Mouse (Mus musculus) CD4-positive helper T cell, adult 2 months (primary cell): ENCODE results near the gene Phc2.

ENCODE experiments used
- DNase-seq: peaks from one replicate; pipeline ENCODE4 v3.0.0-alpha.2; 2012; ENCODE audit warnings: low read depth, missing footprints, low spot score

Gene Phc2

GRCm38 (mm10) chr4:128742379-128742970 is 88.0 kb downstream of the Phc2 start:
- no peak for DNase-seq

GRCm38 (mm10) chr4:128743031-128743626 is 88.6 kb downstream of the Phc2 start:
- DNase-seq, result no peak

- no peak for DNase-seq
Measured at GRCm38 (mm10) chr4:128745160-128745559, 90.7 kb downstream of the Phc2 start.

- no peak for DNase-seq
Measured at GRCm38 (mm10) chr4:128747614-128748270, 93.2 kb downstream of the Phc2 start.

GRCm38 (mm10) chr4:128748309-128748708 is 93.8 kb downstream of the Phc2 start:
- no peak for DNase-seq

- no peak for DNase-seq
Measured at GRCm38 (mm10) chr4:128751006-128751405, 96.5 kb downstream of the Phc2 start.

- no peak for DNase-seq
Measured at GRCm38 (mm10) chr4:128752031-128752757, 97.7 kb downstream of the Phc2 start.

- no peak for DNase-seq
Measured at GRCm38 (mm10) chr4:128753571-128753970, 99.1 kb downstream of the Phc2 start.

- no peak for DNase-seq
Measured at GRCm38 (mm10) chr4:128755064-128755463, 100.6 kb downstream of the Phc2 start, which contains the start of gene A3galt2. Gene A3galt2, plus strand, starts transcription at chr4:128755364.

GRCm38 (mm10) chr4:128755900-128756299 is 101.4 kb downstream of the Phc2 start:
- DNase-seq, result no peak

GRCm38 (mm10) chr4:128759214-128759613 is 104.7 kb downstream of the Phc2 start:
- no peak for DNase-seq

- DNase-seq, result no peak
Measured at GRCm38 (mm10) chr4:128760029-128760428, 105.5 kb downstream of the Phc2 start.

GRCm38 (mm10) chr4:128766929-128767328 is 112.4 kb downstream of the Phc2 start:
- no peak for DNase-seq

GRCm38 (mm10) chr4:128768120-128768519 is 113.6 kb downstream of the Phc2 start:
- no peak for DNase-seq

- no peak for DNase-seq
Measured at GRCm38 (mm10) chr4:128769569-128770355, 115.3 kb downstream of the Phc2 start.

GRCm38 (mm10) chr4:128770698-128771097 is 116.2 kb downstream of the Phc2 start:
- DNase-seq, result no peak

- DNase-seq, result no peak
Measured at GRCm38 (mm10) chr4:128773820-128774219, 119.3 kb downstream of the Phc2 start.

GRCm38 (mm10) chr4:128774467-128774866 is 120.0 kb downstream of the Phc2 start:
- DNase-seq, result peak; percentile 52

GRCm38 (mm10) chr4:128776568-128777289 is 122.2 kb downstream of the Phc2 start:
- peak; percentile 61 for DNase-seq

GRCm38 (mm10) chr4:128777593-128777992 is 123.1 kb downstream of the Phc2 start:
- no peak for DNase-seq

GRCm38 (mm10) chr4:128782037-128782436 is 127.5 kb downstream of the Phc2 start:
- no peak for DNase-seq
